Mouse (Mus musculus): ENCODE results near the gene Gm6710. TPM values are rescaled to one million over a fixed set of nuclear protein-coding genes. Genes with fewer than 3 reads are reported as not detected.
"Not testable (repeated sequence)": the region's sequence is repeated elsewhere in the genome, so short reads cannot be mapped to it uniquely, and the experiment has no call there.

Gm6710 gene
- polyA plus RNA-seq (2012; rRNA removed), result 0.30 and 1.5 TPM in 2 replicates

DNA sequence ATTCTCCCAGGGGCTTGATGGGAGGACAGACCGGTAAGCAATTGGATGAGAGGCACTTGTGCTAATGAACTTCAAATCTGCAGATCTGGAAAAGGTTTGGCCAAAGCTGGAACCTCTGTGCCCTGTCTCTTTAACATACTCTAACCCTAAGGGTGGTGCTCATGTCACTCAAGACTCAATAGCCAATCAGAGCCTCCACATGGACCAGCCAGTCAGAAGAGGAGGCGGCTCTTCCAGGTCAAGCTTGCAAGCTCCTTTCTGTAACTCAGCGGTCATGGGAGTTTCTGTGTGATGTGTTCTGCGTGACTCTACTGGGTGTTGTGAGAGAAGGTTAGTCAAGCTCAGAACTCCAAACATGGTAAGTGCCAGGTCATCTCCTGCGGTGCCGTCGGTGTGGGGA is at the start of gene Gm6710:
TSS of gene Gm6710 (plus strand) at position 196 of the 400 bp plus-strand sequence.
- not testable (repeated sequence) for H3K27ac ChIP-seq (ENCODE audit: insufficient read depth, low read depth, low read length); H3K4me1 ChIP-seq (ENCODE audit: control insufficient read depth, insufficient read depth, low read length); H3K36me3 ChIP-seq (ENCODE audit: control insufficient read depth, insufficient read depth, low read length); DNase-seq; H3K27me3 ChIP-seq (replicated peaks; ENCODE audit: control insufficient read depth, insufficient read depth, low read length); H3K4me3 ChIP-seq (ENCODE audit: insufficient read depth, low read depth, low read length)
- WGBS, result no CpG with 5 or more reads among the region's 7 CpGs

Other genes with a start within 250 kb of the Gm6710 start
- gene Gm11007, start 225.2 kb upstream of the Gm6710 start, polyA plus RNA-seq (2012; rRNA removed), result not detected in 2 replicates
- not detected in 2 replicates for gene Zfp969, start 165.6 kb upstream of the Gm6710 start, polyA plus RNA-seq (2012; rRNA removed)
- not detected in 2 replicates for gene Gm2007, start 127.7 kb upstream of the Gm6710 start, polyA plus RNA-seq (2012; rRNA removed)
- gene Gm14288, start 68.1 kb upstream of the Gm6710 start, polyA plus RNA-seq (2012; rRNA removed), result 1.3 TPM in 2 replicates
- 0.19 and 0.31 TPM in 2 replicates for gene Zfp966, start 61.9 kb downstream of the Gm6710 start, polyA plus RNA-seq (2012; rRNA removed)
- 0.22 TPM in 1 of 2 replicates, not detected in the other for gene Gm2026, start 96.1 kb downstream of the Gm6710 start, polyA plus RNA-seq (2012; rRNA removed)